Mouse (Mus musculus) ES-CJ7 (cell line): ENCODE data around the gene Cdk10.

Experiments used
- DNase-seq: peaks from one replicate; pipeline ENCODE4 v3.0.0; 2011; ENCODE audit warnings: low read depth, low spot score

Cdk10 gene

DNA sequence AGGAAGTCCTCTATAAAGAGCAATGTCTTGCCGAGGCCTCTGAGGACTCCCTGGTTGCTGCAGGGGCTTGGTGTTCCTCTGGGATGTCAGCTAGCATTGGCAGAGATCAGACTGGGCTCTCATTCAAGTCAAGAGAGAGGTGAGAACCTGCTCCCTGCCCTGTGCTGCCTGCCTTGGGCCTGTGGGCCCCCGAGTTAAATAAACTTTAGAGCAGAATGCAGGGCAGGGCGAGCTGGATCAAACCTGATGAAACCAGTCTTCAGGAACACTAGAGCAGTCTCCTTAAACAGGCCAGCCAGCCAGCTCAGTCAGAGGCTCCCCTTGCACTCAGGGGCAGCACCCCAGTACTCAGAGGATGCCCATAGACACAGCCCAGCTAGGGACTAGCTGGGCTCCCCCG lies 47.3 kb downstream of the Cdk10 start:
- peak; percentile 65 for DNase-seq

DNA sequence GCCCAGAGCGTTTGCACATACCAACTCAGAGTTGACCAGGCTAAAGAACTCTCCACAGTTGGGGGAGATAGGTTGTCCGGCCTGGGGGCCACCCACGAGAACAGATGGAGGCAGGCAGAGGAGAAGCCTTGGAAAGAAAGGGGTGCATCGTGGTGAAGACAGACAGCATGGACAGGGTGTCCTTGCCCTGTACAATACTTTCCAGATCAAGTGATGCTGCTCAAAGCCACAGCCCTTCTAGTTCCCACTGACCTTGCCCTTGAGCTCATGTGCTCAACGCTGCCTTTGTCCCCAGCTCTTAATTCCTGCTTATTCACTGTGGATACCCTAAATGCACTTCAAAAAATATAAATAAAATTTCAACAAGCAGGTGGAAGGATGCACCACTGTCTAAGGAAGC lies 49.8 kb downstream of the Cdk10 start:
- no peak for DNase-seq

DNA sequence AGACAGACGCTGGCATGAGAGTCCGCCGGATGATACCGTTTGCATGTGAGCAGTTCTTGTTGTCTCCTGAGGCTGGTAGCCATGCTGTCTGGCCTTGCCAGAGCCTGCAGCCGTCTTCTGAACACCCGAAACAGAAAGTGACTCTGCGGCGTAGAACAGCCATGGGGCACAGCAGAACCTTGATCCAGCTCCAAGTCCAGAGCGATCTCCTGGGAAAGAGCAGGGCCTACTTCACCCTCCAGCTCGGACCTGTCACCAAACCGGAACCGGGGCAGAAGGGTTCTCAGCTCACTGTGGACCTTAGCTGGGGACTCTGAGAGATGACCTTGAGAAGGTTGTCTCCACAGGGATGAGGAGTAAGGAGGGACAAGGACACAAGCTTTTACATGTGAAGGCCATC lies 50.5 kb downstream of the Cdk10 start:
- no peak for DNase-seq

DNA sequence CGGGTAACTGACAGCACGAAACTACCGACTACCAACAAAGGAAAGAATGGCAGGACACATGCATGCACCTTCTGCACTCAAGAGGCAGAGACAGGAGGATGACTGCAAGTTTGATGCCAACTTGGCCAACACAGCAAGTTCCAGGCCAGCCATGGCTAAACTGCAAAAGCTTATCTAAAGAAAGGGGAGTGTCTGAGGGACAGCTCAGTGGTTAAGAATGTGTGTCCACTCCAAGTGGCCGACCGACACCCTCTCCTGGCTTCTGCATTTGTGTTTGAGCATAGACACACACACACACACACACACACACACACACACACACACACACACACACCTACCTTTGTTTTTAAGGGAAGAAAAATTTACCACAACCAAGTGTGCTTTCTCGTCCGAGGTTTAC lies 53.8 kb downstream of the Cdk10 start:
- DNase-seq = no peak

DNA sequence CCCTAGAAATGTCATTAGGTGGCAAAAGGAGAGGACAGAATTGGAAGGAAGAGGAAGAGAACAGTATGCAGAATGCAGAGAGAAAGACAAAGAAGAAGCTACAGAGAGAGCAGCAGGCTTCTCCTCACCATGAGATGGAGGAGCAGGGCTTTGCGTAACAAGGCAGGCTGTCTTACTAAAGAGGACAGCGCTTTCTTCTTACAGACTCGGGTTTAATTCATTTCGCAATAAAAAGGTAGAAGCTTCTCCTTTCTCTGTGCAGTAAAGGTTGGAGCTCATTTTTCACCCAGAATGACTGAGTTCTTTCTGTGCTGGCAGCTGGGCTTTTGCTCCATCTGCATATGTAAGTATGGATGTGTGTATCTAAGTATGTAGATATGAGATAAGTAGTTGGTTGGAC lies 55.2 kb downstream of the Cdk10 start:
- no peak for DNase-seq

DNA sequence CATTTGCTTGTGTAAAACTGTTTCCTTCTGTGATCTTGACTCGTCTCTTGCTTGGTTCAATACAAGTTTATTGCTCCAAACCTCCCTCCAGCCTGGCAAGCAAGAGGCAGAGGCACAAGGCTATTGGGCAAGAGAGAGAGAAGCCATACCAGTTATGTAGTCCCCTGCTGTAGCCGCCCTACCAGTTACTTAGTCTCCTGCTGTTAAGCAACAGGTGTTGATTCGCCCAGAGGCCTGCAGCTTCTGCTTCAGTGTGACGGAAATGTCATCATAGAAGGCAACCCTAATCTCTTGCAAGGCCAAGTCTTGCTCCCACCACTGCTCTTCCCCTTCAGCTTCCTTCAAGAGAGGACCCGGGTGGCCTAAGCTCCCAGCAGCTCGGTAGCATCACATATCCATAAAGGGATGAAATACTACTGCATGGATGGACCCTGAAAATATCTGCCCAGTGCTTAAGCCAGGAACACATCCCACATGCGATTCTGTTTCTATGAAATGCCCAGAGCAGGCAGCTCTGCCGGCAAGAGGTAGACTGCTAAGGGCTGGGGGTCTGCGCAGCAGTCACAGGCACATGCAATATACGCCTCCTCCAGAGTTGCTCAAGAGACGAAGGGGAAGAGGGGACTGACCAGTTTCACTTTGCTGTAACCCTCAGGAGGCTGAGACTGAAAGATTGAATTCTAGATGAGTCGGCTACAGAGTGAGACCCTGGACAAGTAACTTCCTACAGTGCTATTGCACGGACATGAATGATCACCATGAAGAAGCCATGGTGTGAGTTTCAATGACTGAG lies 55.9 kb downstream of the Cdk10 start:
- DNase-seq = no peak
